Comparison of ENCODE assay signal across 31 mouse cellular contexts in genomic region chr19:47971066-47971465, GRCm38 (mm10). TPM values are rescaled to one million over a fixed set of nuclear protein-coding genes. Genes with fewer than 3 reads are reported as not detected.
DNase-seq lines count a peak whose midpoint lies in the region; ATAC-seq and TF ChIP-seq lines count a peak whose summit lies in the region.
"Had no signal": no experiment of that assay in that cellular context is flagged by ENCODE, and none has a peak within 500 bp of the region (broad histone marks: within the 10 kb centered on the region; RNA-seq: fewer than 3 reads in every experiment).

No protein-coding gene starts in this region.

- no peaks in the 10 kb centered on the region for H3K27me3 ChIP-seq in kidney, embryonic 14.5 days (ENCODE audit: control insufficient read depth, insufficient read depth, low read length)
- no peaks in the 10 kb centered on the region for H3K27me3 ChIP-seq in midbrain, embryonic 14.5 days (ENCODE audit: control insufficient read depth, insufficient read depth, low read length)
- no peaks in the 10 kb centered on the region; the same call in 1 of the 2 replicates for H3K27me3 ChIP-seq in midbrain, postnatal 0 days (ENCODE audit: insufficient read depth, low read length)
- H3K27me3 ChIP-seq: embryonic facial prominence, embryonic 12.5 days; embryonic facial prominence, embryonic 15.5 days; forebrain, embryonic 12.5 days; forebrain, embryonic 15.5 days; hindbrain, embryonic 13.5 days had no signal

- intact Hi-C loops in left cerebral cortex, postnatal 36 days (cut with DNase I), result no loop called here

- WGBS in kidney, embryonic 14.5 days, result 85% methylated on average over 8 of the region's 8 CpGs
- WGBS in midbrain, embryonic 14.5 days, result 70% methylated on average over 8 of the region's 8 CpGs
- WGBS in midbrain, postnatal 0 days, result 72% methylated on average over 8 of the region's 8 CpGs

- TF ChIP-seq CTCF in midbrain, postnatal 0 days (IDR thresholded peaks at IDR 0.05), result no peak

- ATAC-seq in kidney, embryonic 14.5 days (ENCODE audit: low FRiP score, low TSS enrichment), result no peak
- no peak for ATAC-seq in midbrain, embryonic 14.5 days (ENCODE audit: low FRiP score, low TSS enrichment)
- no peak for ATAC-seq in midbrain, postnatal 0 days (ENCODE audit: low FRiP score)
- ATAC-seq: forebrain, embryonic 15.5 days; hindbrain, embryonic 16.5 days; Patski had no signal

- no peak overlapping the region for H3K27ac ChIP-seq in kidney, embryonic 14.5 days (ENCODE audit: low read depth, low read length)
- no peak overlapping the region for H3K27ac ChIP-seq in midbrain, embryonic 14.5 days (replicated peaks; ENCODE audit: low read depth, low read length)
- H3K27ac ChIP-seq in midbrain, postnatal 0 days (ENCODE audit: low read depth, low read length), result no peak overlapping the region
- H3K27ac ChIP-seq: embryonic facial prominence, embryonic 12.5 days; embryonic facial prominence, embryonic 15.5 days; forebrain, embryonic 12.5 days; forebrain, embryonic 15.5 days; hindbrain, embryonic 10.5 days; hindbrain, embryonic 13.5 days had no signal

- H3K4me2 ChIP-seq in kidney, embryonic 14.5 days (replicated peaks; ENCODE audit: low read depth, low read length), result no peak overlapping the region
- H3K4me2 ChIP-seq in midbrain, embryonic 14.5 days (ENCODE audit: low read length), result no peak overlapping the region
- H3K4me2 ChIP-seq in midbrain, postnatal 0 days (ENCODE audit: low read depth, low read length, poor library complexity, severe bottlenecking), result no peak overlapping the region
- H3K4me2 ChIP-seq: embryonic facial prominence, embryonic 12.5 days; embryonic facial prominence, embryonic 15.5 days; forebrain, embryonic 12.5 days; forebrain, embryonic 15.5 days; heart, embryonic 11.5 days; hindbrain, embryonic 13.5 days had no signal

- H3K4me1 ChIP-seq in kidney, embryonic 14.5 days (ENCODE audit: control insufficient read depth, insufficient read depth, low read length), result no peaks in the 10 kb centered on the region
- peaks cover 13% of the 10 kb centered on the region for H3K4me1 ChIP-seq in midbrain, embryonic 14.5 days (ENCODE audit: control insufficient read depth, insufficient read depth, low read length)
- no peaks in the 10 kb centered on the region for H3K4me1 ChIP-seq in midbrain, postnatal 0 days (ENCODE audit: insufficient read depth, low read length)
- H3K4me1 ChIP-seq: embryonic facial prominence, embryonic 12.5 days; embryonic facial prominence, embryonic 15.5 days had no signal

- DNase-seq in kidney, adult 18-20 months, result peak; percentile 3
- no peak for DNase-seq in kidney, postnatal 4 days
- peak; percentile 48 for DNase-seq in kidney, adult 9 months
- peak; percentile 53 for DNase-seq in midbrain, embryonic 14.5 days
- DNase-seq in midbrain, postnatal 0 days (ENCODE audit: low spot score), result no peak
- DNase-seq in left cerebral cortex, postnatal 36 days (ENCODE audit: low spot score in 2 of 2), result no peak
- DNase-seq: adrenal gland, postnatal 10 days; adrenal gland, postnatal 36 days; B cell, adult 2 months; cerebellum, adult 11 months; cerebellum, adult 2 months; cerebellum, adult 9-11 months; cerebellum, postnatal 25 days; gastrocnemius, postnatal 10 days; gastrocnemius, postnatal 36 days; heart, postnatal 36 days had no signal

- no peaks in the 10 kb centered on the region for H3K9me3 ChIP-seq in kidney, embryonic 14.5 days (ENCODE audit: control insufficient read depth, low read length)
- H3K9me3 ChIP-seq in midbrain, embryonic 14.5 days (ENCODE audit: control insufficient read depth, low read length), result no peaks in the 10 kb centered on the region
- no peaks in the 10 kb centered on the region for H3K9me3 ChIP-seq in midbrain, postnatal 0 days (ENCODE audit: low read length)
- H3K9me3 ChIP-seq: embryonic facial prominence, embryonic 12.5 days; embryonic facial prominence, embryonic 15.5 days; forebrain, embryonic 12.5 days; forebrain, embryonic 15.5 days; hindbrain, embryonic 10.5 days; hindbrain, embryonic 13.5 days had no signal

- H3K4me3 ChIP-seq in kidney, embryonic 14.5 days (ENCODE audit: low read length), result no peak overlapping the region
- H3K4me3 ChIP-seq in midbrain, embryonic 14.5 days (replicated peaks; ENCODE audit: low read depth, low read length), result no peak overlapping the region
- H3K4me3 ChIP-seq in midbrain, postnatal 0 days (ENCODE audit: low read depth, low read length), result no peak overlapping the region
- H3K4me3 ChIP-seq: embryonic facial prominence, embryonic 12.5 days; embryonic facial prominence, embryonic 15.5 days; forebrain, embryonic 12.5 days; forebrain, embryonic 15.5 days; hindbrain, embryonic 10.5 days; hindbrain, embryonic 13.5 days had no signal

- no peaks in the 10 kb centered on the region for H3K36me3 ChIP-seq in kidney, embryonic 14.5 days (ENCODE audit: control insufficient read depth, insufficient read depth, low read length)
- no peaks in the 10 kb centered on the region for H3K36me3 ChIP-seq in midbrain, embryonic 14.5 days (ENCODE audit: control insufficient read depth, insufficient read depth, low read length)
- no peaks in the 10 kb centered on the region for H3K36me3 ChIP-seq in midbrain, postnatal 0 days (ENCODE audit: insufficient read depth, low read length)
- H3K36me3 ChIP-seq: embryonic facial prominence, embryonic 12.5 days; embryonic facial prominence, embryonic 15.5 days; forebrain, embryonic 12.5 days; forebrain, embryonic 15.5 days; G1E; hindbrain, embryonic 10.5 days; hindbrain, embryonic 13.5 days had no signal

- no peak overlapping the region for H3K9ac ChIP-seq in kidney, embryonic 14.5 days (ENCODE audit: low read depth, low read length)
- H3K9ac ChIP-seq in midbrain, embryonic 14.5 days (replicated peaks; ENCODE audit: low read length), result no peak overlapping the region
- no peak overlapping the region for H3K9ac ChIP-seq in midbrain, postnatal 0 days (replicated peaks; ENCODE audit: low read length, poor library complexity, severe bottlenecking)
- H3K9ac ChIP-seq: embryonic facial prominence, embryonic 12.5 days; embryonic facial prominence, embryonic 15.5 days; forebrain, embryonic 12.5 days; forebrain, embryonic 15.5 days; hindbrain, embryonic 13.5 days had no signal

RNA-seq across cellular contexts. Expression of gene Cfap58, which starts 33.6 kb away (rescaled TPM):
- polyA plus RNA-seq in kidney, embryonic 14.5 days (2014; fragmentation: Nextera tagmentation; extraction: Ambion mirVana), result 0.09 TPM in 1 of 2 replicates, not detected in the other
- 0.47 and 0.89 TPM in 2 replicates for polyA plus RNA-seq in midbrain, embryonic 14.5 days (2014; fragmentation: Nextera tagmentation; extraction: Ambion mirVana)
- 0.38 and 1.2 TPM in 2 replicates for total RNA-seq in midbrain, postnatal 0 days (2014; rRNA removed)
- polyA plus RNA-seq in midbrain, postnatal 0 days (2015; fragmentation: Nextera tagmentation; extraction: Ambion mirVana), result 0.54 and 0.91 TPM in 2 replicates
- total RNA-seq in left cerebral cortex, postnatal 36 days (2021), result under 1 TPM; 0.29 to 0.30 TPM
- total RNA-seq: common myeloid progenitor, adult 5-6 weeks; G1E; gastrocnemius, adult 18-20 months; gastrocnemius, postnatal 10 days; gastrocnemius, postnatal 36 days; granulocyte monocyte progenitor cell, adult 5-6 weeks had no signal
- polyA plus RNA-seq: embryonic facial prominence, embryonic 12.5 days; G1E; Patski had no signal

RNA-seq across cellular contexts. Expression of gene Itprip, which starts 52.0 kb away (rescaled TPM):
- 8.3 and 14.6 TPM in 2 replicates for polyA plus RNA-seq in kidney, embryonic 14.5 days (2014; fragmentation: Nextera tagmentation; extraction: Ambion mirVana)
- polyA plus RNA-seq in midbrain, embryonic 14.5 days (2014; fragmentation: Nextera tagmentation; extraction: Ambion mirVana), result 3.4 and 5.2 TPM in 2 replicates
- total RNA-seq in midbrain, postnatal 0 days (2014; rRNA removed), result 2.7 and 3.5 TPM in 2 replicates
- polyA plus RNA-seq in midbrain, postnatal 0 days (2015; fragmentation: Nextera tagmentation; extraction: Ambion mirVana), result 1.4 and 1.5 TPM in 2 replicates
- 1 to 10 TPM in 1 of 2 experiments, under 1 TPM in 1; 0.95 to 1.1 TPM for total RNA-seq in left cerebral cortex, postnatal 36 days (2021)

RNA-seq across cellular contexts. Expression of gene Cfap43, which starts 52.0 kb away (rescaled TPM):
- 0.03 and 0.14 TPM in 2 replicates for polyA plus RNA-seq in kidney, embryonic 14.5 days (2014; fragmentation: Nextera tagmentation; extraction: Ambion mirVana)
- 0.47 and 0.77 TPM in 2 replicates for polyA plus RNA-seq in midbrain, embryonic 14.5 days (2014; fragmentation: Nextera tagmentation; extraction: Ambion mirVana)
- 0.66 and 4.2 TPM in 2 replicates for total RNA-seq in midbrain, postnatal 0 days (2014; rRNA removed)
- polyA plus RNA-seq in midbrain, postnatal 0 days (2015; fragmentation: Nextera tagmentation; extraction: Ambion mirVana), result 0.82 and 2.6 TPM in 2 replicates
- total RNA-seq in left cerebral cortex, postnatal 36 days (2021), result under 1 TPM; 0.29 to 0.39 TPM
- total RNA-seq: adrenal gland, adult 18-20 months; adrenal gland, postnatal 10 days; adrenal gland, postnatal 36 days; common myeloid progenitor, adult 5-6 weeks; gastrocnemius, adult 18-20 months; gastrocnemius, postnatal 10 days; gastrocnemius, postnatal 36 days; heart, postnatal 36 days had no signal
- polyA plus RNA-seq: G1E; heart, embryonic 11.5 days had no signal

Comparison
In these comparisons a context has a peak if more than half of its experiments do, and no peak if none do; other contexts are left out.
1. DNase-seq: peak in kidney, adult 18-20 months (single experiment), kidney, adult 9 months (single experiment) and midbrain, embryonic 14.5 days (single experiment); none in kidney, postnatal 4 days (0 of 2), midbrain, postnatal 0 days (single experiment) and left cerebral cortex, postnatal 36 days (0 of 2).